Mouse (Mus musculus): ENCODE data around the gene Rdh16f1. TPM values are rescaled to one million over a fixed set of nuclear protein-coding genes. Genes with fewer than 3 reads are reported as not detected.

Gene Rdh16f1
- polyA plus RNA-seq, 2 experiments = 0.03 to 0.11 TPM

- H3K4me3 ChIP-seq (ENCODE audit: insufficient read depth in 1 of 2, low read depth in 2 of 2, low read length in 2 of 2) = no peak overlapping the region
- H3K9me3 ChIP-seq (ENCODE audit: control insufficient read depth, low read length) = no peaks in the 10 kb centered on the region
- 53% methylated on average over 2 of the region's 2 CpGs for WGBS (ENCODE audit: insufficient replicate concordance)
- H3K9ac ChIP-seq (replicated peaks) = no peak overlapping the region
- DNase-seq (ENCODE audit: low read depth in 3 of 3, low spot score in 3 of 3) = no peak
- no peaks in the 10 kb centered on the region for H3K4me1 ChIP-seq (replicated peaks; ENCODE audit: control insufficient read depth in 2 of 2, insufficient read depth in 2 of 2, low read length in 1 of 2)
- no peak overlapping the region for H3K27ac ChIP-seq
- no peaks in the 10 kb centered on the region for H3K27me3 ChIP-seq (ENCODE audit: control insufficient read depth, insufficient read depth, low read length)
- TF ChIP-seq CTCF (IDR thresholded peaks at IDR 0.05; ENCODE audit: low read depth) (no peak), EP300 (IDR thresholded peaks at IDR 0.05; ENCODE audit: low read depth) (no peak)
- no peak overlapping the region for H3K4me2 ChIP-seq (ENCODE audit: low read depth)
- no peak for ATAC-seq (ENCODE audit: insufficient read depth)
- no peaks in the 10 kb centered on the region for H3K36me3 ChIP-seq (replicated peaks; ENCODE audit: control insufficient read depth, insufficient read depth, low read depth)
These were observed 79.0 kb downstream of the Rdh16f1 start for GRCm38 (mm10) chr10:127838539-127838938.

GRCm38 (mm10) chr10:127840776-127841175 is 81.2 kb downstream of the Rdh16f1 start:
- H3K36me3 ChIP-seq (replicated peaks; ENCODE audit: control insufficient read depth, insufficient read depth, low read depth) = no peaks in the 10 kb centered on the region
- DNase-seq (ENCODE audit: low read depth in 3 of 3, low spot score in 3 of 3) (no peak), ATAC-seq (ENCODE audit: insufficient read depth) (no peak)
- WGBS (ENCODE audit: insufficient replicate concordance) = 25% methylated on average over 2 of the region's 2 CpGs
- no peak overlapping the region for H3K9ac ChIP-seq (replicated peaks)
- no peaks in the 10 kb centered on the region for H3K9me3 ChIP-seq (ENCODE audit: control insufficient read depth, low read length)
- H3K4me3 ChIP-seq (ENCODE audit: insufficient read depth in 1 of 2, low read depth in 2 of 2, low read length in 2 of 2) = no peak overlapping the region
- no peaks in the 10 kb centered on the region for H3K27me3 ChIP-seq (ENCODE audit: control insufficient read depth, insufficient read depth, low read length)
- TF ChIP-seq EP300 (IDR thresholded peaks at IDR 0.05; ENCODE audit: low read depth) = no peak
- no peak for TF ChIP-seq CTCF (IDR thresholded peaks at IDR 0.05; ENCODE audit: low read depth)
- no peak overlapping the region for H3K27ac ChIP-seq
- H3K4me1 ChIP-seq (replicated peaks; ENCODE audit: control insufficient read depth in 2 of 2, insufficient read depth in 2 of 2, low read length in 1 of 2) = no peaks in the 10 kb centered on the region
- H3K4me2 ChIP-seq (ENCODE audit: low read depth) = no peak overlapping the region

Other genes with a start within 250 kb of the Rdh16f1 start
- gene Ndufa4l2, start 244.8 kb upstream of the Rdh16f1 start, polyA plus RNA-seq (2012; rRNA removed) = 2.1 and 3.6 TPM in 2 replicates
- 2.0 and 5.8 TPM in 2 replicates for gene Ndufa4l2, start 244.8 kb upstream of the Rdh16f1 start, polyA plus RNA-seq (2014; fragmentation: Nextera tagmentation; extraction: Ambion mirVana)
- 81.0 and 88.6 TPM in 2 replicates for gene Shmt2, start 237.3 kb upstream of the Rdh16f1 start, polyA plus RNA-seq (2012; rRNA removed)
- gene Shmt2, start 237.3 kb upstream of the Rdh16f1 start, polyA plus RNA-seq (2014; fragmentation: Nextera tagmentation; extraction: Ambion mirVana) = 82.7 and 88.2 TPM in 2 replicates
- not detected in 2 replicates for gene Nxph4, start 225.2 kb upstream of the Rdh16f1 start, polyA plus RNA-seq (2012; rRNA removed)
- gene Nxph4, start 225.2 kb upstream of the Rdh16f1 start, polyA plus RNA-seq (2014; fragmentation: Nextera tagmentation; extraction: Ambion mirVana) = 0.13 TPM in 1 of 2 replicates, not detected in the other
- gene Lrp1, start 138.6 kb upstream of the Rdh16f1 start, polyA plus RNA-seq (2012; rRNA removed) = 14.1 and 18.2 TPM in 2 replicates
- gene Lrp1, start 138.6 kb upstream of the Rdh16f1 start, polyA plus RNA-seq (2014; fragmentation: Nextera tagmentation; extraction: Ambion mirVana) = 13.2 and 16.1 TPM in 2 replicates
- gene Stat6, start 116.8 kb upstream of the Rdh16f1 start, polyA plus RNA-seq (2012; rRNA removed) = 10.9 TPM in 2 replicates
- gene Stat6, start 116.8 kb upstream of the Rdh16f1 start, polyA plus RNA-seq (2014; fragmentation: Nextera tagmentation; extraction: Ambion mirVana) = 10.2 and 12.4 TPM in 2 replicates
- gene Nemp1, start 92.9 kb upstream of the Rdh16f1 start, polyA plus RNA-seq (2012; rRNA removed) = 5.0 and 5.5 TPM in 2 replicates
- gene Nemp1, start 92.9 kb upstream of the Rdh16f1 start, polyA plus RNA-seq (2014; fragmentation: Nextera tagmentation; extraction: Ambion mirVana) = 5.6 and 5.7 TPM in 2 replicates
- 4.0 and 4.1 TPM in 2 replicates for gene Nab2, start 91.2 kb upstream of the Rdh16f1 start, polyA plus RNA-seq (2012; rRNA removed)
- 0.88 and 1.1 TPM in 2 replicates for gene Nab2, start 91.2 kb upstream of the Rdh16f1 start, polyA plus RNA-seq (2014; fragmentation: Nextera tagmentation; extraction: Ambion mirVana)
- gene Myo1a, start 54.6 kb upstream of the Rdh16f1 start, polyA plus RNA-seq (2012; rRNA removed) = 0.25 and 0.30 TPM in 2 replicates
- gene Myo1a, start 54.6 kb upstream of the Rdh16f1 start, polyA plus RNA-seq (2014; fragmentation: Nextera tagmentation; extraction: Ambion mirVana) = 0.06 and 0.19 TPM in 2 replicates
- 20.7 and 27.9 TPM in 2 replicates for gene Tac2, start 35.3 kb upstream of the Rdh16f1 start, polyA plus RNA-seq (2012; rRNA removed)
- gene Tac2, start 35.3 kb upstream of the Rdh16f1 start, polyA plus RNA-seq (2014; fragmentation: Nextera tagmentation; extraction: Ambion mirVana) = 26.8 and 31.3 TPM in 2 replicates
- gene Zbtb39, start 20.2 kb upstream of the Rdh16f1 start, polyA plus RNA-seq (2012; rRNA removed) = 1.9 and 2.1 TPM in 2 replicates
- gene Zbtb39, start 20.2 kb upstream of the Rdh16f1 start, polyA plus RNA-seq (2014; fragmentation: Nextera tagmentation; extraction: Ambion mirVana) = 0.72 and 0.83 TPM in 2 replicates
- 9.1 and 11.5 TPM in 2 replicates for gene Gpr182, start 8.1 kb upstream of the Rdh16f1 start, polyA plus RNA-seq (2012; rRNA removed)
- gene Gpr182, start 8.1 kb upstream of the Rdh16f1 start, polyA plus RNA-seq (2014; fragmentation: Nextera tagmentation; extraction: Ambion mirVana) = 3.7 and 4.3 TPM in 2 replicates
- 0.15 and 0.18 TPM in 2 replicates for gene Rdh1, start 66 bp upstream of the Rdh16f1 start, polyA plus RNA-seq (2012; rRNA removed)
- 0.09 and 0.17 TPM in 2 replicates for gene Rdh1, start 66 bp upstream of the Rdh16f1 start, polyA plus RNA-seq (2014; fragmentation: Nextera tagmentation; extraction: Ambion mirVana)
- gene Rdh9, start 16.6 kb downstream of the Rdh16f1 start, polyA plus RNA-seq (2012; rRNA removed) = 0.07 TPM in 1 of 2 replicates, not detected in the other
- gene Rdh9, start 16.6 kb downstream of the Rdh16f1 start, polyA plus RNA-seq (2014; fragmentation: Nextera tagmentation; extraction: Ambion mirVana) = not detected in 2 replicates
- gene Rdh16, start 41.4 kb downstream of the Rdh16f1 start, polyA plus RNA-seq (2012; rRNA removed) = 0.03 TPM in 1 of 2 replicates, not detected in the other
- not detected in 2 replicates for gene Rdh16, start 41.4 kb downstream of the Rdh16f1 start, polyA plus RNA-seq (2014; fragmentation: Nextera tagmentation; extraction: Ambion mirVana)
- gene Rdh19, start 90.1 kb downstream of the Rdh16f1 start, polyA plus RNA-seq (2012; rRNA removed) = 0.03 and 0.06 TPM in 2 replicates
- not detected in 2 replicates for gene Rdh19, start 90.1 kb downstream of the Rdh16f1 start, polyA plus RNA-seq (2014; fragmentation: Nextera tagmentation; extraction: Ambion mirVana)
- 0.09 and 0.28 TPM in 2 replicates for gene Rdh16f2, start 106.7 kb downstream of the Rdh16f1 start, polyA plus RNA-seq (2012; rRNA removed)
- gene Rdh16f2, start 106.7 kb downstream of the Rdh16f1 start, polyA plus RNA-seq (2014; fragmentation: Nextera tagmentation; extraction: Ambion mirVana) = 0.08 and 0.11 TPM in 2 replicates
- 0.92 and 1.1 TPM in 2 replicates for gene Rdh7, start 129.0 kb downstream of the Rdh16f1 start, polyA plus RNA-seq (2012; rRNA removed)
- 1.9 and 2.0 TPM in 2 replicates for gene Rdh7, start 129.0 kb downstream of the Rdh16f1 start, polyA plus RNA-seq (2014; fragmentation: Nextera tagmentation; extraction: Ambion mirVana)
- not detected in 2 replicates for gene Sdr9c7, start 138.7 kb downstream of the Rdh16f1 start, polyA plus RNA-seq (2012; rRNA removed)
- not detected in 2 replicates for gene Sdr9c7, start 138.7 kb downstream of the Rdh16f1 start, polyA plus RNA-seq (2014; fragmentation: Nextera tagmentation; extraction: Ambion mirVana)
- not detected in 2 replicates for gene Hsd17b6, start 247.8 kb downstream of the Rdh16f1 start, polyA plus RNA-seq (2012; rRNA removed)
- gene Hsd17b6, start 247.8 kb downstream of the Rdh16f1 start, polyA plus RNA-seq (2014; fragmentation: Nextera tagmentation; extraction: Ambion mirVana) = not detected in 2 replicates